Mouse (Mus musculus): Measurements from ENCODE around the gene Zfp771.

- TF ChIP-seq CTCF (IDR thresholded peaks at IDR 0.05; ENCODE audit: extremely low read depth, insufficient read length, insufficient replicate concordance, low read depth, low read length) (no peak), POLR2A (IDR thresholded peaks at IDR 0.05; ENCODE audit: low read depth, low read length) (no peak)
Observed at GRCm38 (mm10) chr7:127220440-127220839, 23.6 kb upstream of the Zfp771 start.

Measured in small intestine, adult 2 months (tissue).